Mouse (Mus musculus): ENCODE results near the gene Foxq1. TPM values are rescaled to one million over a fixed set of nuclear protein-coding genes. Genes with fewer than 3 reads are reported as not detected.

Gene Foxq1
- not detected for total RNA-seq (2021)
- long read RNA-seq, experiment 1 = 0 reads
- long read RNA-seq, experiment 2 = 0 reads

- no peak for DNase-seq
These were observed at the start of gene Foxq1 for GRCm38 (mm10) chr13:31555834-31556233. TSS of gene Foxq1 (plus strand) at chr13:31556134.

GRCm38 (mm10) chr13:31506494-31507167, 49.3 kb upstream of the Foxq1 start:
- DNase-seq = no peak

- no peak for DNase-seq
These were observed 40.7 kb upstream of the Foxq1 start for GRCm38 (mm10) chr13:31515261-31515660.

- DNase-seq = peak; percentile 18
These were observed 37.5 kb upstream of the Foxq1 start for GRCm38 (mm10) chr13:31518411-31518886.

DNA sequence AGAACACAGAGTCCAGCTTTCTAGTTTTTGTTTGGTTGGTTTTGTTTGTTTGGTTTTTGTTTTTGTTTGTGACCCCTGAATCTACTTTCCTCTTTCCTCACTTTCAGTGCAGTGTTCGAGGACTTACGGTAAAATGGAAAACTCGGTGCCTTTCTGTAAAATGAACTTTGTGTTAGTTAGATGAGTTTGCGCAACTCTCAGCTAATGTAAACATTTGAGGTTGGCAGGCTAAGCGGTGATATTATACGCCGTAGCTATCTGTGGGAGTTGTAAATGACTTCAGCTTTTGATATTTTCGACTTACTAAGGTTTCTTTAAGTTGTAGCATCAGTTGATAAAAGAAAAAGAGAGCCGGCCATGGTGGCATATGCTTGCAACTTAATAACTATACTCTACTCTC, 37.0 kb upstream of the Foxq1 start:
- DNase-seq = no peak

- DNase-seq = no peak
These were observed 31.0 kb upstream of the Foxq1 start for GRCm38 (mm10) chr13:31524976-31525375.

- DNase-seq = no peak
These were observed 24.7 kb upstream of the Foxq1 start for GRCm38 (mm10) chr13:31531186-31531585.

DNA sequence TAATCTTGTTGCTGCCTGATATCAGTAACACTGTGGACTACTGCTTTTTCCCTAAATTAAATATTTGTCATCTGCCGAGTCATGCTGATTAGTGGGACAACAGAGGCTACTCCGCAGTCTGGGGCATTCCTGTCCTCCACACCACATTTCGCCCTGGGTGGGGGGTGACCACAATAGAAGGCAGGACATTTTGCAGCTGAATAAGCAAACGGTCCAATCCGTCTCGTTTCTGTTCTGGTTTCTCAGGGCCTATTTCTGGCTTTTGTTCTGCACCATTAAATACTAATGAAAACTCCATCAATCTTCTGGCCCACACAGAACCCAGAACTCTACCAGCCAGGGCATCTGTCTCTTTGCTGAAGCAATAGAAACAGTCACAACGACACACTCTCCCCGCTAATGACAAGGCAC, 24.3 kb upstream of the Foxq1 start:
- no peak for DNase-seq

- DNase-seq = no peak
These were observed 21.2 kb upstream of the Foxq1 start for GRCm38 (mm10) chr13:31534726-31535125.

DNA sequence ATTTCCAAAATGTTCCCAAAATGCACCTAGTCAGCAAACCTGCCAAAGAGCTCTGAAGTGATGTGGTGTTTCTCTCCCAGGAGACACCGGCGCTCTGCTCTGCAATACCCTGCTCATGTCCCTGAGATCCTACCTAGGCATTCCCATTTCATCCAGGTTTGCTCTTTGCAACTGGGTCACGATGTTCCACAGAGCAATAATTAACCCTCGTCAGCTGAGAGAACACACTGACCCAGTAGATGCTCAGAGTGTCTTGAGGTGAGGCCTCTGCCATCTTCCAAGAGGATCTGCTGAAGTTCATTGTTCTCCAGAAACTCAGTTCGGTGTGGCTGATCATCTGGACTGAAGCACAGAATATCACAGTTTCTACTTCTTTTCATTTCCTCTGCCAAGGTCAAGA, 12.9 kb upstream of the Foxq1 start:
- DNase-seq = no peak

DNA sequence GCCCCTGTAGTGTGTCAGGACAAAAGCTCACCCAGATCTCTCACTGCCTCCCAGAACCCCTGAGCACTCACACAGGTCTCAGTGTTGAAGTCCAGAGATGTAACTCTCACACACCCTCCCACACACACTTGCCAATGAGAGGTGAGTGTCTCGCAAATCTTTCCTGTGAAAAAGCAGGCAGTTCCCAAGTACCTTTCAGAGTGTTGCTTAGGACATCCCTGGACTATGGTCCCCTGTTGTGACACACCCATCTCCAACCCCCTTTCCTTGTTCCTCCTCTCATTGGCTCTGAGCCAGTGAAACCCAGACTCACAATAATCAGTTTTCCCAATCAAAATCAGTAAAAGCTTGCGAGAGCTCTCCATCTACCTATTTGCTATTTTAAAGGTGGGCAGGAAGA, 9.2 kb upstream of the Foxq1 start:
- no peak for DNase-seq

DNA sequence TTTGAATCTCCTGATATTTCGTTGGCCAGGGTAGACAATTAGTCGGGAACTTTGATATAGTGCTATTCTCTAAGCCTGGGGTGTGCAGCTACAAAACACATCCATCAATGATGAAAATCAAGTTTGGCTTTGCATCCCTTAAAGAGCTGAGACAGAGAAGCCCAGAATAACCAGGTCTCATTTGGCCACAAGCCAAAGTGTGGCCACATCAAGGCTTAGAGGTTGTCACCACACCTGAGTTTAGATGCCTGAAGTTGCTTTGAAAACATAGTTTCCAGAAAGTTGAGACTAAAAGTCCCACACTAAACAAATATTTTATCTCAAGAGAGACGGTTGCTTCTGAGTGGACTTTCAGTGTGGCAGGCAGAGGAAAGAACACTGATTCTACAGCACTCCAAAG, 8.7 kb upstream of the Foxq1 start:
- no peak for DNase-seq

DNA sequence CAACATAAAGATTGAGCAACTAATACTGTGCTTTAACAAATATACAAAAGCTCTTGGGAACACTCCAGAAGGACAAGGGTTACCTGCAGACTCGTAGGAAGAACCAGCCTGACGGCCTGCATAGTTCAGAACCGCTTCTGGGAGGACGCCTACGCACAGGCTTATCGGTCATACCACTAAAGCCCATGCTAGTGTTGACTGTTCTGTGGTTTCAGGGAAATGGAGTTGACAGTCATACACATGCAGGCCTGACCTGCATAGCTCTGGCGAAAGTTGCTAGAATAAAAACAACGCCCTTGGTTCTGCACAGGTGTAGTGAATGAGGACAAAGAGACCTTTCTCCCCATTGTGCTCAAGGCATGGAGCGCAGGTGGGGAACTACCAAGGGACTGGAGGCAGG, 8.3 kb upstream of the Foxq1 start:
- DNase-seq = no peak

DNA sequence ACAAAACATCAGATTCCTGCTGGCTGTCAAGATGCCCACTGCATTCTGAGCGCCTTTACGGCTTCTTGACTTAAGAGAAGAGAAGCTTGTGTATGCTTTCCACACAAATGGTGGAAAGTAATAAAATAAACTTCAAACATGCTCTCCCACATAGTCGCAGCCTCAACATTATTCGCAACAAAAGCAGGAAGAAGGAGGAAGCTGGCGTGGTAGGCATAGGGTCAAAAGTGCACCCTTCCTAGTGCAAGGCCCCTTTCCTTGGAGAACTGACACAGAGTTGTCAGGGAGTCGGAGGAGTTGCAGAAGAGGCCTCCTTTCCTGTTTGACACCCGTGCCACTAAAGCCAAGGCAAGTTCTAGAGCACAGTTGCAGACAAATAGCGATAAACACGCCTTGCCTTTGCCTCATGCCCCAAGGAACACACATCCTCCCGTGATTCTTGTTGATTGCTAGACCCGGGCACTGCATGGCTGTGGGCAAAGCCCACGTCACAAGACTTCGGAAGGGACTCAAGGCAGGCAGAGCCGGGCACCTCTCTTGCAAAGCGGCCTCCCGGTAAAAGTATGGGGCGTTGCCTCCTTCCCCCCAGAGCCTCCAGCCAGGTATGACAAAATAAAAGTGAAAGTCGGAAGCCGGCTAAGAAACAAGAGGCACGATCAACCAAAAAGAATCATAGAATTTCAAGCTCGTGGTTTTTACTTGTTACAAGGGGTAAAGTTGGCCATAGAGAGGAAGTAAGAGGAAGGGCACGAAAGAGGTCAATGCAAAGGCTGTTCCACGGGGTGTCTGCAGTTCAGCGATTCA, 1.2 kb downstream of the Foxq1 start:
- no peak for DNase-seq

DNA sequence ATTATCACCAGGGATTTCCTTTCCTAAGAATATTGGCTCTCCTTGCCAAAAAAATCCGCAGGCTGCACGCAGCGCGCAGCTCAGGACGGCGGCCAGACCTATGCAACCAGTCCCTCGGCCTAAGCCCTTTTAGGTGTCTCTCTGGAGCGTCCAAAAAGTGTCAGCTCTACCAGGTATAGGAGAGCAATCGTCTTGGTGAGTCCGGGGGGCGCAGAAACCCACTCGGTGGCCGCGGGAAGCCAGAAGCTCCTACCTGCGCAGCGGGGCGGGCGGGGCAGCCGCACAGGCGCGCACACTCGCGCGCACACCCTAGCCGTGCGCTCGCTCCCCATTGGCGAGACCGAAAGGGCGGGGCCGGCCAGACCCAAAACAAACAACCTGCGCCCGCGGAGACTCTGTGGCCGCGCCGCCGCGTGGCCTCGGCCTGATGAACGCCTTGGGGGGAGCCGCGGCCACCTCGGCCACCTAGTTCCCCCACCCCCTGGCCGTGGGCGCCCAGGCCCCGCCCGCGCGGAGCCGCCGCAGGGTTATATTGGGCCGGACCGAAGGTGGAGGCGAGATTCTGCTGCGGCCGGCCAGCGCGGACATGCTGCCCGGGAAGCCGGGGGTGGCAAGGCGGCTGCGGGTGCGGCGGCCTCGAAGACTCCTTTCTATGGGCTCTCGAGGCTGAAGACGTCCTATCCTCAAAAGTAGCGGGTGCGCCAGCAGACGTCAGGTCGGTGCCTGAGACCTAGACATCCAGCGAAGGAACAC, 2.0 kb downstream of the Foxq1 start:
- DNase-seq = peak; percentile 31

GRCm38 (mm10) chr13:31558521-31559418, 2.8 kb downstream of the Foxq1 start, which contains the start of gene A530084C06Rik:
TSS of gene A530084C06Rik (minus strand) at chr13:31559333.
- DNase-seq = peak; percentile 23

DNA sequence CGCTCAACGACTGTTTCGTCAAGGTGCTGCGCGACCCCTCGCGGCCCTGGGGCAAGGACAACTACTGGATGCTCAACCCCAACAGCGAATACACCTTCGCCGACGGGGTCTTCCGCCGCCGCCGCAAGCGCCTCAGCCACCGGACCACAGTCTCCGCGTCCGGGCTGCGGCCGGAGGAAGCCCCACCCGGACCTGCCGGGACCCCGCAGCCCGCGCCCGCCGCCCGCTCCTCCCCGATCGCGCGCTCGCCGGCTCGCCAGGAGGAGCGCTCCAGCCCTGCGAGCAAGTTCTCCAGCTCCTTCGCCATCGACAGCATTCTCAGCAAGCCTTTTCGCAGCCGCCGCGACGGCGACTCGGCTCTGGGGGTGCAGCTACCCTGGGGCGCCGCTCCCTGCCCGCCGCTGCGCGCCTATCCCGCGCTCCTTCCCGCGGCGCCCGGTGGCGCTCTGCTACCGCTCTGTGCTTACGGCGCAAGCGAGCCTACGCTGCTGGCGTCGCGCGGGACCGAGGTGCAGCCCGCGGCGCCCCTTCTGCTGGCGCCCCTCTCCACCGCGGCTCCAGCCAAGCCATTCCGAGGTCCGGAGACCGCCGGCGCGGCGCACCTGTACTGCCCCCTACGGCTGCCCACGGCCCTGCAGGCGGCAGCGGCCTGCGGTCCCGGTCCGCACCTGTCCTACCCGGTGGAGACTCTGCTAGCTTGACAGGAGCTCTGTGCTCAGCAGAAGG, 3.6 kb downstream of the Foxq1 start:
- peak; percentile 62 for DNase-seq

DNA sequence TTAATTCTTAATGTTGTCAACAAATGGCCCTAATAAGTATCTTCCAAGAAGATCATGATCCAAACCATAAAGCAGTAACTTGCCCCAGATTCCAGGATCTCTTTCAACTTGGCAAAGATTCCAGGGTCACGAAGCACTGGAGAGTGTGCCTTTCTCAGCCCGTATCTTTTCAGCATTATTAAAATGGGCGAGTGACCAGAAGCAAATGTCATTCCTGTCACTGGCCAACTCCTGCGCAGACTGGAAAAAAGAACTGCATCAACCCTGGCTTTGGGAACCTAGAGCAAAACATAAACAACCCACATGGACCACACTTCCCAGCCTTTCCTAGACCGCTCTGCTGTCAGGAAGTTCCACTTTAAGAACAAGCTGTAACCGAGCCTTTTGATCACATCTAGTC, 8.5 kb downstream of the Foxq1 start:
- DNase-seq = no peak

- no peak for DNase-seq
These were observed 11.2 kb downstream of the Foxq1 start for GRCm38 (mm10) chr13:31567099-31567498.

- no peak for DNase-seq
These were observed 11.8 kb downstream of the Foxq1 start for GRCm38 (mm10) chr13:31567617-31568294.

All from gastrocnemius, postnatal 10 days (tissue).